Mouse (Mus musculus): Measurements from ENCODE around the gene Zfp617.
"Not testable (repeated sequence)": the region's sequence is repeated elsewhere in the genome, so short reads cannot be mapped to it uniquely, and the experiment has no call there.

Zfp617 gene

DNA sequence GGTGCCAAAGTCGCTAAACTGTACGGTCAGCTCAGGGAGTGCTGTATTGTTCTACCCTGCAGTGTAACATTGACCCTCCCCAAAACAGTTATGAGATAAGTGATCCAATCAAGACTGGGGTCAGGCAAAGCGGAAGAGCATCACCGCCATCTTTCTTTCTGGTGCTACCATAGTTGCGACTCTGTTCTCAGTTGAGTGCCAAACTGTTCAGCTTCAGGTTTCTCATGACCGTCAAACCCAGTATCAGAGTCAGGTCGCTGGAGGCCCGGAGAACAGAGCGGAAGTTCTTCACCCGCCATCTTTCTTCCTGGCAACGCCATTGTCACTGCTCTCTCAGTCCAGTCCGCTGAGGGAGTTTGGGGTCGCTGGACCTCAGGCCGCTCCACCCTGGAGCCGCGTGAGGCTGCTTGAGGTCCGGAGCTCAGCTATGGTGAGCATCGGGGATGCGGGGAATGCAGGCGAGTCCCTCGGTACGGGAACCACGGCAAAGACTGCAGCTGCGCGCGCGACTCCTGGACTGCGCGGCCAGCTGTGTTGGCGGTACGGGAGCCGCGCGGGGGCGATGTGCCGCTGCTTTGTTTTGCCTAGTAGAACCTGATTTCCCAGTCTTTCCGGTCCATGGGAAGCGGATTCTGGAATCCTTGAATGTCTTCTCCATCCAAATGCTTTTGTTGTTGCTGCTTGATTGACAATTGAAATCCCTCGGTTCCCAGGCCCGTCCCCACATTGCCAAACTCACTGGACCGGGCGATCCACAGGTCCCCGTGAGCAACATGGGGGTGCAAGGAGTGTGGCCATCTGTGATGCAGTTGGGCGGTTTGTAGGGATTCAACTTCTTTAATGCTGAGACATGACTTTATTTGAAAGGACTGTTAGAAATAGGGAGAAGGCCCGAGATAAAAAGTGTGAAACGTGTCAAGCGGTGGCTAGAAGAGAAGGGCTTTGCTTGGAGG lies at the start of gene Zfp617, which contains the start of gene Zfp882:
Gene Zfp617 (plus strand): TSS at position 327 of the 953 bp plus-strand sequence.
Gene Zfp882 (plus strand): TSS at position 300 of the 953 bp plus-strand sequence.
- DNase-seq, result peak; percentile 90 to 95

DNA sequence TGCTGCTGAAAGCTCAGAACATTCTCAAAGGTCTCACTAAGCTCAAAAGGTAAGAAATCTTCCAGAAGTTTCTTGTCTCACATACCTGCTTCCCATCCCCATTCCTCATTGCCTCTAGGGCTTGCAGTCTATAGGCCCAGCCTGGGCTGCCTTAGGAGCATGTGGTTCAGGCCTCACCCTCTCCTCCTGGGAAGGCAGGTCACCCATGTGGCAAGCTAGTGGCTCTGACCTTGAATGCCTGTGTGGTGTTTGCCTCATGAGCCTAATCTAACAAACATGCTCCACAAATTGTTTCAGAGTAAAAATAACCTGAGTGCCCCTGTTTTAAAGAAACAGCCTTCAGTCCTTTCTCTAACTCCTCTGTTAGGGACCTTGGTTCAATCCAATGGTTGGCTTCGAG lies 46.9 kb upstream of the Zfp617 start:
- DNase-seq, result not testable (repeated sequence)

DNA sequence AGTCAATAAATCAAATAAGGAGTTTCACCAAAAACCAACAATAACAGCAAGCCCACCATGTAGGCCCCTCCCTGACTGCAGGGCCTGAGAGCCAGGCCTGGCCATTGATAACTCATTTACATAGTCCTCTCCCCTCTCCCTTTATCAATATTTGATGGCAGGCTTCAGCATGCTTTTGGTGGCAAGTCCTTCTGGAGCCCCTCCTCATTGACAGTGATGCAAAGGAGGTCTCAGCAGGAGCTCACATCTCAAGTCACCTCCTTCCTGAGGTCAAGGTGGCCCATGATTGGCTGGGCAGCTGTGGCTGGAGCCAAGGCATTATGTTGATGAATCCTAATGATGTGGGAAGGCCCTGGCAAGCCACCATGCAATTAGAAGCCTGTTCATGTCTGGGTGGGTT lies 46.4 kb upstream of the Zfp617 start:
- DNase-seq, result not testable (repeated sequence)

DNA sequence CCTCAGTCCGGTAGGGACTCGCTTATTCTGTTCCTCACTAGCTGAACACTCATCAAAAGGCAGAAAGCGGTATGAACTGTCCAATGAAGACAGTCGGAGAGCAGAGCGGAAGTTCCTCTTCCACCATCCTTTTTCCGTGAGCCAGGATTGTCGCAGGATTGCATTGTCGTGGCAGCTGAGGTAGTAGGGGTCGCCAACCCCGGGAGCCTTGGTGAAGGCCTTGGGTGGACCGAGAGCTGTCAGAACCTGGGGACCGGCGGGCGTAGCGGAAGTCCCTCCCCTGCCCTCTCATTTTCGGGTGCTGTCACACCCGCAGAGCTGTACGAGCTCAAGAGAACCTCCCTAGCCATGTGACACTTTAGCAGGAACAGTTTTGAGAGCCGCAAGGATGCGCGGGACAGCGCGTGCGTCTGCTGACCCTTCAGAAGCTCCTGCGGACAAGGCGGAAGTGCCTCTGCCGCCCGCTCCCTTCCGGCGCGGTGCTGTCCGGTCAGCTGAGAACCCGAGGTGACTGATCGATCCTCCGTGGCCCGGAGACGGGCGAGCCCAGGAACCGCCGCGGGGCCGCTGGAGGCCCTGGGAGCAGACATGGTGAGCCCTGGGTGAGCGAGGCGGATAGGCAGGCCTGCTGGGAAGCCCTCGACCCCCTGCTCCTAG lies 26.7 kb upstream of the Zfp617 start, which contains the start of gene Zfp709:
Gene Zfp709 (plus strand): TSS at position 402 of the 657 bp plus-strand sequence.
- peak; percentile 72 to 73 for DNase-seq

DNA sequence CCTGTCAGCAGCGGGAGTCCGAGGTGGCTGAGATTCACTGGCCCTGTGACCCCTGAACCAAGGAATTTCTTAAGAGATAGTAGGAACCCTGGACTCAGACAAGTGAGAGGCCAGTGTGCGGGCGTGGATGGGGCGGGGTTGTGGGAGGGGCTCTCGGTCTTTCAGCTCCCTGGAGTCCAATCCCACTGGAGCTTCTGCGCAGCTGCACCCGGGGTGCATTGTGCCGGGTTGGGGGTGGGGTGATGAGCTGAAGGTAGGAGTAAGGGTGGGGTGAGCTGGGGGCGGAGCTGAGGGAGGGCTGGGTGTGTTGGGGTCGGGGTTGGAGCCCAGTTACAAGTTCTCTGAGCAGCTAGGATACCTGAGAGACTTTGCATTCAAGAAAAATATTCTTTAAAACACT lies 7.8 kb upstream of the Zfp617 start:
- not testable (repeated sequence) for DNase-seq

DNA sequence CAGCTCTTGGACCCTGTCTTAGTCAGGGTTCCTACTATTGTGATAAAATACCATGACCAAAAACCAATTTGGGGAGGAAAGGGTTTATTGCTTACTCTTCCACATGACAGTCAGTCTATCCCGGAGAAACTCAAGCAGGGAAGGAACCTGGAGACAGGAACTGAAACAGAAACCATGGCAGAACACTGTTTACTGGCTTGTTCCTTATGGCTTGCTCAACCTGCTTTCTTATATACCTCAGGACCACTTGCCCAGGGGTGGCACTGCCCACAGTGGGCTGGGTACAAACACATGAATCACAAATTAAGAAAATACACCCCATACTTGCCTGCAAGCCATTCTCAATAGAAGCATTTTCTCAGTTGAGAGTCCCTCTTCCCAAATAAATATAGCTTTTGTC lies 5.4 kb upstream of the Zfp617 start:
- DNase-seq, result not testable (repeated sequence)

DNA sequence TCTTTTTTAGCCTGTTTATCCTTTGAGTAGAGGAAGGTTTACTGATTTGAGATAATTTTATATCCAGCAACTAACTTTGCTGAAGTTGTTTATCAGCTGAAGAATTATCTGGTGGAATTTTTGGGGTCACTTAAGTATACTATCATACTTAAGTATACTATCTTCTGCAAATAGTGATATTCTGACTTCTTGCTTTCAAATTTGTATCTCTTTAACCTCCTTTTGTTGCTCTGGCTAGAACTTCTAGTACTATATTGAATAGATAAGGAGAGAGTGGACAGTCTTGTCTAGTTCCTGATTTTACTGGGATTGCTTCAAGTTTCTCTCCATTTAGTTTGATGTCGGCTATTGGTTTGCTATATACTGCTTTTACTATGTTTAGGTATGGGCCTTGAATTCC lies 1.6 kb upstream of the Zfp617 start:
- no peak for DNase-seq

DNA sequence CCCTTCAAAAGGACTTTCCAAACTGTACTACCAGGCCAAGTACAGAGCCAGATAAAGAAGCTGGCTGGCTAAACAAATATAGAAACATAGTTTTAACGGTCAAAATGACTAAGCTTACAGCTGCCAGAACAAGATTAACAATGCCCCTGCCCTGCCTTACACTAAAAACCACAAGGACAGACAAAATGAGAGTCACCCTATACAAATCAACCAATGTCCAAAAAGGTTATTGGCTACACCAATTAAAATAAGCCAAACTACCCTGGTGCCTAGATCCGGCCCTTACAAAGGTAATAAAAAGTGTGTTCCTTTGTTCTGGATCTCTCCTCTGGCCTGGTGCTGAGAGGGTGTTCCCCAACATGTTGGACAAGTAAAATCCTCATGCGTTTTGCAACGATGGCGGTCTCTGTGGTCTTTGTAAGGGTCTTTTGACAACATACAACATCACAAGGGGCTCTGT lies 607 bp upstream of the Zfp617 start:
- no peak for DNase-seq

DNA sequence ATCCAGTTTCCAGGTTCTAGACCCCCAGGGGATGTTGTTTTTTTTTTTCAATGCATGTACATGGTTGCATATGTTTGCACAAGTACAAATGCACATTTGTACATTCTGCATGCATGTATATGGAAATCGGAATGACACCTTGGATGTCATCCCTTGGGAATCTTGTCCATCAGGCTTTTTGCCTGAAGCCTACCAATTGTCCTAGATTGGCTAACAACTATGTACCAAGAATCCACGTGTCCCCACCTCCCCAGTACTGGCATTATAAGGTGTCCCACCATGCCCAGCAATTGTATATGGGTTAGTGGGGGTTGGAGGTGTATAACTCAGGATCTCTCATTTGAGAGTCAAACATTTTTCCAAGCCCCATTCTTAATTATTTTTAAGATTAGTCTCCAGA lies 3.9 kb downstream of the Zfp617 start:
- no peak for DNase-seq

DNA sequence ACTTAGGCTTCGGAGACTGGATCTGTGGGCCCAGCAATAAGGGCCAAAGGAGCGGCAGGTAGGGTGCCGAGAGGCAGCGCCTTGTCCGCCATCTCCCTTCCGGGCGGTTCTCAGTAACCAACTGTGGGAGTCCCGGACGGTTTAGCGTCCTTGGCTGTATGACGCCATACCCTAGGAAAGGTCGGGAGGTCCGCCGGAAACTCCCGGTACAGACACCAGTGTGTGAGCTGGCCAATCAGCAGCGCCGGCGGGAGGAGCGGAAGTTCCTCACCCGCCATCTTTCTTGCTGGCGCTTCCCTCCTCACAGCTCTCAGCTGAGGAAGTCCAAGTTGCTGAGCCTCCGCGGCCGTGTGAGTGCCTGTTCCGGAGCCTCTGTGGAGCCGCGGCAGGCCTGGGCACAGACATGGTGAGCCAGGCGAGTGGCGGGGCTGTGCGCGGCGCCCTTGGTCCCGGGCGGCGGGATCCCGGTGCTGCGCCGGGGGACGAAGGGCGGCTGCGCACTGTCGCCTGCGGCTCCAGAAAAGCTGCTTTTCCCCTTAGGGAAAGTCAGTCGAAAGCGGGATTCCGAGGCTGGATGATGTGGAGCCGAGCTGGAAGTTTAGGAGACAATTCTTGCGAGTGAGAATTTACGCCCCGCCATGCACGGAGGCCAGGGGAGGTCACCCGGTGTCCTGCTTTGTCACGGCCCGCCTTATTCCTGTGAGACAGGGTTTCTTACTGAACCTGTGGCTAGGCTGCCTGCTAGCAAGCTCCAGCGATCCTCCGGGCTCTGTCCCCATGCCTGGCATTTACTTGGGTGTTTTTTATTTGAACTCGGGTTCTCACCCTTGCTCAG lies 14.3 kb downstream of the Zfp617 start:
- DNase-seq, result peak; percentile 94

DNA sequence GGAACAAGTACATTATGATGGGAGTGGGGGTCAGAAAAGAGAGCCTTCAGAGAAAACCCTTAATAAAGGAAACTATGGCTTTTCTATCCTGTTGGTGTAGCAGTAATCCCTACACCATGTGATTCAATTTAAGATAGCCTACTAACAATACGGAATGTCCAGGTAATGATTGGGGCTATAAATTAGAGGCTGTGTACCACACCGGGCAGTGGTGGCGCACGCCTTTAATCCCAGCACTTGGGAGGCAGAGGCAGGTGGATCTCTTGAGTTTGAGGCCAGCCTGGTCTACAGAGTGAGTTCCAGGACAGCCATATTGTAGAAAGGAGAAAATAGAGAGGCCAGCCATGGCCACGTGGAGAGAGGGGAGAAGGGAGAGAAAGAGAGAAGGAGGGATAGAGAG lies 17.4 kb downstream of the Zfp617 start:
- no peak for DNase-seq

DNA sequence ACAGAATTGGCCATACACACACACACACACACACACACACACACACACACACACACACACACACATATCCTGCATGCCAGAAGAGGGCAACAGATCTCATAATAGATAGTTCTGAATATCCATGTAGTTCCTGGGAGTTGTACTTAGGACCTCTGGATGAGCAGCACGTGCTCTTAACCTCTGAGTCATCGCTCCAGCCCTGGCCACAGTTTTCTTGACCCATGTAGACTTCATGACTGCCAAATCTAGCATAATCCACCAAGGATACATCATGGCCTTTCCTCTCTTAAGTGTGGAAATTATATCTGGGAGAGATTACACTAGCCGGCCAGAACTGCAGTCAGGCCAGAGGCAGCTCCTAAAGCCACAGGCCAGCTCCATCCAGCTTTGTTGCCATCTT lies 18.1 kb downstream of the Zfp617 start:
- DNase-seq, result no peak

DNA sequence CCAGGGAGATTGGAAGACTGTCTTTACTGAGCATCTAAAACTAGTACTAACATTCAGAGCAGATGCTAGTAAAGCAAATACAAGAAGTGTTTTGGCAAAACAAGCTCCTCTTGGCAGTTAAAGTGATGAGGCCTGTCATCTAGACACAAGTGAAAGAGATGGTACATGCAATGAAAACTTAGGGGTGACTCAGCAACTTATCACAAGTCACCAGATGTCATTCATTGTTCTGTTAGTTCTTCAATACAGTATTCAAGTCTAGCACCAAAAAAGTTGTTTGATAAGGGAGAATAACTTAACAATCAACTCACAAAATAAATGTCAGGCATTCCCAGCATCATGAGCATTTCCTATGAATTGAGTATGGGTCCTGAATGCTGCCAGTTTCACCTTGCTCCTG lies 19.3 kb downstream of the Zfp617 start:
- DNase-seq, result no peak

DNA sequence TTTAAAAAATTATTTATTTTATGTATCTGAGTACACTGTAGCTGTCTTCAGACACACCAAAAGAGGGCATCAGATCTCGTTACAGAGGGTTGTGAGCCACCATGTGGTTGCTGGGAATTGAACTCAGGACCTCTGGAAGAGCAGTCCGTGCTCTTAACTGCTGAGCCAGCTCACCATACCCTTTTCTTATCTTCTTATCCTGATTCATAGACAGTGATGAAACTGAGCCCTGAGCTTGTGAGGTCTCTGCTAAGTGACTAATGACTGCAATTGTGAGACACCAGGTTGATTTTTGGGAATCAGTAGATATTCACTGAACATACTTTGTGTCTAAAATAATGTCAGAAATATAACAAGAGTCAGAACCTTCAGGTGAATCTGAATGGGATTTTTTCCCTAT lies 29.6 kb downstream of the Zfp617 start:
- not testable (repeated sequence) for DNase-seq

DNA sequence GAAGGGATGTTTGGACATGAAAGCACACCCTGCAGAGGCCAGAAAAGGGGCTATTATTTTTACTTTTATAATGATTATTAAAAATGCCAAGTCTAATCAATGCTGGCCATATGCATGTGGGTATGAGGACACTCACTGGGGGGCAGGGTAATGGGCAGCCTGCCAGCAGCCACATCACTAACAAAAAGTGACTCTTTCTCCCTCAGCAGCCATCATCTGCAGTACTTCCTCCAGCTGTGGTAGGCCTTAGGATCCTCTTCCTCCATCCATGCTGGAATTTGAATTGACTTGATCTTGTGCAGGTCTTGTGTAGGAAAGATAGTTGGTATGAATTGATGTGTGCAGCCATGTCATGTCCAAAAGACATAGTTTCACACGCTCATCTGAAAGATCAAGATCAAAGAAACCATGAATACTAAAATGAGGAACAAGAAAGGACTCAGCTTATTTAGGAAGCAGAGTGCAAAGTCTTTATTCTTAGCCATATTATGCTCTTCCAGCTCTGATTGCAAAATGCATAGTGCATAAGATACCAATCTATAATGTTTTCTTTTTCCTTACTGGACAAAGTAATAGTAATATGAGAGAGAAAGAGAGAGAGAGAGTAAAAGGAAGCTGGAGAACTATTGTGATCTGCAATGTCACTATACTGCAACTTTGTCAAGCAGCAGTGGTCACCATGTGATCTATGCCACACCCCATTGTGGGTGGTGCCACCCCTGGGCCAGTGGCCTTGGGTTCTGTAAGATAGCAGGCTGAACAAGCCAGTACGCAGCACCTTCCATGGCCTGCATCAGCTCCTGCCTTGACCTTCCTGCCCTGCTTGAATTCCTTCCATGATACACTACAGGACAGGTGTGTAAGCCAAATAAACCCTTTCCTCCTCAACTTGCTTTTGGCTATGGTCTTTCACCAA lies 32.1 kb downstream of the Zfp617 start:
- no peak for DNase-seq

DNA sequence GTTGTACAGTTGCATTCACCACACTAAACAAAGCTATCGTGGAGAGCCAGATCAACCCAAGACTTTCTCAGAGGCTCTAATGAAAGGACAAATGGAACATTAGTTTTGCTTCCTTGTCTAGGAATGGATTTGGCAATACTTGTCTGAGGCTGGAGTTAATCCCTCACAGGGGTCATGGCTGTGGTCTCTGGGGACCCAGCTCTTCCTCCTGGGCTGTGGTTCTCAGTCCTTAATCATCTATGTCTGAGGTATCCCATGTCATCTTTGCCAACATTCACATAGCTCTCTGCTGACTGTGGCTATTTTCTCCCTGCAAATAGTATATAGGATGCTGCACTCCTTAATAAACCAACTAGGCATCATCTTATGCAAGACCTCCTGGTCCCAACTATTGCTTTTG lies 33.3 kb downstream of the Zfp617 start:
- no peak for DNase-seq

DNA sequence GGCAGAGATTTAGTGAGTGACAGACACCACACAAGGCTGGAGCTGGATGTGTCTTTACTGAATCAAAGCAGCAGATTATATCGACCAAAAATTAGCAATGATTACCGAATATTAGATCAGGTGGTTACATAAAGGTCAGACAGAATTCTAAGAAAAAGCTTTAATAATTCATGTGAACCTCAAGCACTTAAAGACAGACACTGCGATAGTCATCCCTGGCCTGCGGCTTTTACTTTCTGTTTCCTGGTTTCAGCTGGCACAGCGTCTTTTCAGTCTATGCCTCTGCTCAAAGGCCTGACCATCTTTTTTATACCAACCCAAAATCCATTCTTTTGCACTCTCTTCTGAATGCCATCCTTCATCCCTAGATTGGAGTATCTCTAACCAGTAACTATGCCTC lies 40.2 kb downstream of the Zfp617 start:
- DNase-seq, result no peak

DNA sequence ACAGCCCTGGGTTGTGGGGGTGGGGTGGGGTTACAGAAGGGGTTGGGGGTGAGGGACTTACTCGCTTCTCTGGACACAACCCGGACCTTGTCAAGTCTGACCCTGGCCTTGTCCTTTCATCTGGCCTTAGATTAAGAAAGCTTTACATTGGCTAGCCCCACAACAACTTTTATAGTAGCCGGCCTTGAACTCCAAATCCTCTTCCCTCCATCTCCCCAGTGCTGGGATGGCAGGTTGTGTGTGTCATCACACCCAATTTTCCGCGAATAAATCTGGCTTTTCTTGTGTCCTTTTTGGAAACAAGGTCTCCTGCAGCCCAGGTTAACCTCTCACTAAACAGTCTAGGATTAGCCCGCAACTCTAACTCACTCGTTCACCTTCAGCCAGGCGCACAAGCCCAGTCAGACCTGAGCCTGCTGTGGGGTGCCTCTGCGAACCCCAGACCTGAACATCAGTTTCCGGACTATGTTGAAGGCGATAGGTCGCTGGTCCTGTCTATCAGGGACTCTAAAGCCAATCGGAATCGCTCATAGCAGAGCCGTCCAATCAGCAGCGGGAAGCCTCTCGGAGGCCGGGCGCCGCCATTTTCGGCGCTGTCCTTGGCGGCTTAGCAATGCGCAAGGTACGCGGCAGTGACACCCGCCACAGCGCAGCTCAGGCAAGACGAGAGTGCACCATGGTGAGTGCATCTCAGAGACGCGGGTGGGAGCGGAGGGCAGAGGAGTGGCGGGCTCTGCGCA lies 42.2 kb downstream of the Zfp617 start, which contains the start of gene Zfp961:
Gene Zfp961 (plus strand): TSS at position 557 of the 740 bp plus-strand sequence.
- DNase-seq, result peak; percentile 99 to 100

DNA sequence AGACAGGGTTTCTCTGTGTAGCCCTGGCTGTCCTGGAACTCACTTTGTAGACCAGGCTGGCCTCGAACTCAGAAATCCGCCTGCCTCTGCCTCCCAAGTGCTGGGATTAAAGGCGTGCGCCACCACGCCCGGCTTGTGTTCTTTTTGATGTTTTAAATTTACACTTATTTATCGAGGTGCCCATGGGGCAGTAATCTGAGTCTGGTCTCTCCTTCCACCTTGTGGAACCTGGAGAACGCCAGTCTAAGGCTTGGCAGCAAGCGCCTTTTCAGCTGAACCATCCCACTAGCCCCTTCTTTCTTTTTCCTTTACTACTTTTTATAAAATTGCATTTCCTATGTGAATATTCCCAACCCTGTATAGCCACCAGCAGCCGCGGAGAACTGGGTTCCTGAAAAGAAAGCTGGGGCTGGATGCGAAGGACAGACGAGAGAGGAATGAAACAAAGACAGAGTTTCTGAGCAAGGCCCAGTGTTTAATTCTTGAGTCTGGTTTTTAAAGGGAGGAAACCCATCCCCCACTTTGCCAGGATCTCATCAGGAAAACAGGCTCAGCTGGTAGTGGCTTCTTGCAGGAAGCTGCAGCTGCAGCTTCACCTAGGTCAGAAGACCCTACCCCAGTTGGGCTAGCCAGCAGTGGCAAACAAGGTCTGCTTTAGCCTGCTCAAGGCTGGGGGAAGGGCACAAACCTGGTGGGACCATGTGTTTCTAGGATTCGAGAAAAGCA lies 43.2 kb downstream of the Zfp617 start:
- peak; percentile 6 to 18 for DNase-seq

DNA sequence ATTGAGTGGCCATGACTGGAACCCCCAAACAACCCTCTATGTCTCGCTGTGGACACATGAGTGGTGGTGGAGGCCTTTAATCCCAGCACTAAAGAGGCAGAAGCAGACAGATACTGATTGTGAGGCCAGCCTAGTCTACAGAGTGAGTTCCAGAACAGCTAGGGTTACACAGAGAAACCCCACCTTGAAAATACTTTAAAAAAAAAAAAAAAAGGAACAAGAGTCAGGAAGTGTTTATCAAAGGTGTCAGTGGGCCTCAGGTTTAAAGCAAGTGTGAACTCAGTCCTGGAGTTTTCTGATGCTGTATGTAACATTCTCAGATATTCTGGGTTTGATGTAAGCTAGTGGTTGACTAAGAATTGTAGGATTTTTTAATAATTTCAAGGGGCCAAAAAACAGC lies 44.1 kb downstream of the Zfp617 start:
- no peak for DNase-seq

Data from cerebellum, postnatal 36 days (tissue).